ENCODE assay signal across 8 mouse cellular contexts in the genomic region with DNA sequence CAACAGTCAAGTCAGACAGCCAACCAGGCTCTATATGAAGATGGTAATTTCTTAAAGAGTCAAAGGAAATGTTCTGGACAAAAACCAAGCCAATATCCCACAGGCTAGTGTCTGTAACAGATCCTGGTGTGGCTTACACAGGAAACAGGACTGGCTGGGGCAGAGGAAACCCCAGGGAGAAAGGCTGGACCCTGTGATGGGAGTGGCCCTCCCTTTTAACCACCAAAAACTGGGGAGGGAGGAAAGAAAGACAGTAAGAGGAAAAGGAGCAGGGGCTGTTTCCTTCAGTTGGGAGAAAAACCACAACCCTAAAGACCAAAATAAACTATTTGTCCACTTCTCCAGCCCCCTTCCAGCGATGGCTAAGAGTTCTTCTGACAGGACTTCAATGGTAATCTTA. TPM values are rescaled to one million over a fixed set of nuclear protein-coding genes. Genes with fewer than 3 reads are reported as not detected.
A peak's percentile ranks its signal among the peaks of the same experiment; 100 is the strongest.
DNase-seq lines count a peak whose midpoint lies in the region; ATAC-seq and TF ChIP-seq lines count a peak whose summit lies in the region.

No protein-coding gene starts in this region.

- TF ChIP-seq POLR2A in ES-Bruce4 (IDR thresholded peaks at IDR 0.05; ENCODE audit: insufficient read depth, low read length): no peak

- 47% methylated on average over 1 of the region's 1 CpGs for WGBS in heart, embryonic 10.5 days
- 43% methylated on average over 1 of the region's 1 CpGs for WGBS in heart, embryonic 15.5 days

- H3K9ac ChIP-seq in ES-Bruce4 (ENCODE audit: low read depth, poor library complexity, severe bottlenecking): 0 out of 2 replicates have a peak overlapping the region, but pooled peaks have one; percentile 16
- no peak overlapping the region for H3K9ac ChIP-seq in heart, embryonic 15.5 days

- H3K9me3 ChIP-seq in heart, embryonic 10.5 days: no peaks in the 10 kb centered on the region
- H3K9me3 ChIP-seq in ES-Bruce4 (replicated peaks; ENCODE audit: control insufficient read depth, insufficient read depth, low read length, poor library complexity, severe bottlenecking): no peaks in the 10 kb centered on the region
- H3K9me3 ChIP-seq in heart, embryonic 15.5 days (replicated peaks): no peaks in the 10 kb centered on the region

- H3K4me1 ChIP-seq in heart, embryonic 10.5 days: peaks cover 82% of the 10 kb centered on the region
- peaks cover 16% of the 10 kb centered on the region for H3K4me1 ChIP-seq in ES-Bruce4 (ENCODE audit: control insufficient read depth, insufficient read depth, low read length)
- H3K4me1 ChIP-seq in heart, embryonic 15.5 days (replicated peaks): peaks cover 72% of the 10 kb centered on the region

- no peak for DNase-seq in heart, embryonic 10.5 days (ENCODE audit: low spot score)
- no peak for DNase-seq in heart, adult 8-10 months (ENCODE audit: low spot score)
- no peak for DNase-seq in thymus, postnatal 25 days
- DNase-seq in layer of hippocampus, adult 9-10 months (ENCODE audit: low spot score): no peak
- no peak for DNase-seq in layer of hippocampus, adult 11-12 months (ENCODE audit: low spot score)

- no peak for ATAC-seq in heart, embryonic 15.5 days (replicated peaks; ENCODE audit: insufficient number of reproducible peaks, insufficient read depth, low FRiP score, low read depth)
- 0 out of 2 replicates have a peak, but pooled peaks have one; percentile 3 for ATAC-seq in megakaryocyte progenitor cell, adult 5-6 weeks (replicated peaks; ENCODE audit: poor library complexity)

- peak overlapping the region; percentile 52; the same call in 1 of the 2 replicates for H3K4me2 ChIP-seq in heart, embryonic 15.5 days

- no peaks in the 10 kb centered on the region for H3K27me3 ChIP-seq in heart, embryonic 10.5 days (ENCODE audit: insufficient read depth, poor library complexity, severe bottlenecking)
- no peaks in the 10 kb centered on the region for H3K27me3 ChIP-seq in ES-Bruce4 (ENCODE audit: control insufficient read depth, insufficient read depth, low read length, poor library complexity, severe bottlenecking)
- no peaks in the 10 kb centered on the region for H3K27me3 ChIP-seq in heart, embryonic 15.5 days

- no peak for TF ChIP-seq CTCF in ES-Bruce4 (IDR thresholded peaks at IDR 0.05; ENCODE audit: low read depth, low read length)

- no peaks in the 10 kb centered on the region for H3K36me3 ChIP-seq in heart, embryonic 10.5 days
- H3K36me3 ChIP-seq in ES-Bruce4 (ENCODE audit: control insufficient read depth, insufficient read depth, low read length, poor library complexity, severe bottlenecking): no peaks in the 10 kb centered on the region
- H3K36me3 ChIP-seq in heart, embryonic 15.5 days: no peaks in the 10 kb centered on the region

- TF ChIP-seq EP300 in ES-Bruce4 (IDR thresholded peaks at IDR 0.05; ENCODE audit: insufficient read depth, low read depth, low read length): no peak

- peak overlapping the region; percentile 86; the same call in 1 of the 2 replicates for H3K27ac ChIP-seq in heart, embryonic 10.5 days
- peak overlapping the region; percentile 80 for H3K27ac ChIP-seq in ES-Bruce4 (ENCODE audit: insufficient read depth, low read length)
- peak overlapping the region; percentile 84 for H3K27ac ChIP-seq in heart, embryonic 15.5 days

- no peak overlapping the region for H3K4me3 ChIP-seq in heart, embryonic 10.5 days
- no peak overlapping the region for H3K4me3 ChIP-seq in ES-Bruce4 (ENCODE audit: low read depth, low read length)
- H3K4me3 ChIP-seq in heart, embryonic 15.5 days: no peak overlapping the region

RNA-seq across cellular contexts. Expression of a gene that starts 11.5 kb away (rescaled TPM):
- polyA plus RNA-seq in heart, embryonic 10.5 days (2016; fragmentation: Nextera tagmentation; extraction: Ambion mirVana): 42.3 and 58.6 TPM in 2 replicates
- 10 to 100 TPM in 2 of 4 experiments, 1 to 10 TPM in 2; 9.8 to 18.6 (median 10.8) TPM for total RNA-seq in heart, adult 8-10 months (2022)
- polyA plus RNA-seq in ES-Bruce4 (2011; ENCODE audit: insufficient read depth, insufficient read length, low read depth, missing spikeins): 58.8 and 60.0 TPM in 2 replicates
- polyA plus RNA-seq in heart, embryonic 15.5 days (2015; fragmentation: Nextera tagmentation; extraction: Ambion mirVana): 32.7 and 50.9 TPM in 2 replicates
- total RNA-seq in megakaryocyte progenitor cell, adult 5-6 weeks (2015): 30.7 and 36.6 TPM in 2 replicates
- 35.6 and 42.0 TPM in 2 replicates for total RNA-seq in megakaryocyte progenitor cell, adult 5-6 weeks (2017)

RNA-seq across cellular contexts. Expression of a gene that starts 58.4 kb away (rescaled TPM):
- polyA plus RNA-seq in heart, embryonic 10.5 days (2016; fragmentation: Nextera tagmentation; extraction: Ambion mirVana): 76.8 and 81.5 TPM in 2 replicates
- 10 to 100 TPM; 24.7 to 39.2 (median 28.2) TPM for total RNA-seq in heart, adult 8-10 months (2022)
- 24.8 and 27.5 TPM in 2 replicates for polyA plus RNA-seq in ES-Bruce4 (2011; ENCODE audit: insufficient read depth, insufficient read length, low read depth, missing spikeins)
- 42.9 and 44.8 TPM in 2 replicates for polyA plus RNA-seq in heart, embryonic 15.5 days (2015; fragmentation: Nextera tagmentation; extraction: Ambion mirVana)
- total RNA-seq in megakaryocyte progenitor cell, adult 5-6 weeks (2015): 10.8 and 20.4 TPM in 2 replicates
- total RNA-seq in megakaryocyte progenitor cell, adult 5-6 weeks (2017): 8.7 and 15.3 TPM in 2 replicates
